Mouse (Mus musculus) cerebellum, adult 9-10 months (tissue): ENCODE results near the gene Fgf12.

ENCODE experiments used
- DNase-seq: peaks from one replicate; pipeline ENCODE4 v3.0.0; 2022

The Fgf12 gene

GRCm38 (mm10) chr16:28752638-28753118 is at the start of gene Fgf12:
Fgf12 (minus strand) TSS chr16:28753068.
- peak; percentile 71 for DNase-seq

DNA sequence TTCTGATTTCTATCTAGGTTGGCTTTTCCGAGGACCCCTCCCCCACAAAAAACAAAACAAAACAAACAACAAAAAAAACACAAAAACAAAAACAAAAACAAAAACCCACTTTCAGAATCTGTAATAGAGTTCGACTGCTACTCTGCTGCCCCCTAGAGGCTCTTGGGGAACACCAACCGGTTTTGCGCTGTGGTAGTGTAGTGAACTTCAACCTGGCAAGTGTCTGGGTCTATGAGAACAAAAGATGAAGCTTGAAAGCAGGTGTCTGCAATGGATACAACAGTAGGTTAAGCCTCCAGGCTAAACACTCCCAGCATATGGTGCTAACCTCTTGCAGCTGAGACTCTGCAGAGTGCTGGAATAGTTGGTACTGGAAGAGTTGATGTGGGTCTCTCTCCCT is 40.2 kb upstream of the Fgf12 start:
- DNase-seq = peak; percentile 62

DNA sequence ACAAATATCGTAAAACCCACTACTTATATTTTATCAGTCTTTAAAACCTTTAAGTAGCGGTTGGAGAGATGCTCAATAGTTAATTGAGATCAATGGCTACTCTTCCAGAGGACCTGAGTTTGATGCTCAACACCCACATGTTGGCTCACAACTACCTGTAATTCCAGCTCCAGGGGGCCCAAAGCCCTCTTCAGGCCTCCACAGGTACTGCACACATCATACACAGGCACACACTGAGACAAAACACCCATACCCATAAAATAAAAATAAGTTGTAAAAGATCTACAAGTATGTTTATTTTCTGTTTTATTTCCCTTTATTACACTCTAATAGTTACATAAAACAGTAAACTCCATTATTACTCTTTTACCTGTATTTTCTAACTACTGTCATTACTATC is 17.4 kb upstream of the Fgf12 start:
- DNase-seq = no peak

GRCm38 (mm10) chr16:28761417-28761976 is 8.6 kb upstream of the Fgf12 start:
- DNase-seq = peak; percentile 90

DNA sequence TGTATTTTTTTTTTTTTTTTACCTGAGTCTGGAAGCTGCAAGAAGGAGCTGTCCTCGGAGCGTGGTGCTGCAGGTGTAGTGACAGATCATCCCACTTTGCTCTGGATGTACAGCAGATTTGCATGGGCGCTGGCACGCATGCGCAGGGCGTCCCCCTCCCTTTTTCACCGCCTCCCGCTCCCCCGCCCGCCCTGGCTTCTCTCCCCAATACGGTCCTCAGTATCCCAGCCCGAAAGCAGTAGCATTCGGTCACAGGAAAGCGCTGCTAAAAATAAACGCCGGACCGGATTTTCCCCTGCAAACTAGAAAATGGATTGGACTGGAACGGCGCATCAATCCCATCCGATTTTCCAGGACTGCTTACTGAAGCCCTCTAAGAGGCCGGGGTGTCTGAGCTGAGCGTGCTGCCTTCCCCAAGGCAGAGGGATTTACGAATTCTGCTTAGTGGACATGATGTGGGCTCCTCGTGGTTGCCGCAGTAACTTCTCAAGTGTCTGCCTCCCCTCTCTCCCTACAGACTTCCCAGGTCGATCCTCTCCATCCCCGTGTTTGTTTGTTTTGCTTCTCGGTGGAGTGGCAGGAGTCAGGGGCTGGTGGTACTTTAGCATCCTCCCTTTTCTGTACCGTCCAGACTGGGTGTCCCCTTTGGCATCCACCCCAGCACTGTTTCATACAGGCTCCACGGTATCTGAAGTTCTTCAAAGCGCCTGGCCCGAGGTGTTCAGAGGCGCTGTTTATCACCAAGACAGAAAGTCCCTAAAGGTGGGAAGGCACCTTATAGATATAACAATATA is 453 bp upstream of the Fgf12 start:
- DNase-seq = peak; percentile 93

- no peak for DNase-seq
These were observed 18.4 kb downstream of the Fgf12 start for GRCm38 (mm10) chr16:28734461-28734860.

DNA sequence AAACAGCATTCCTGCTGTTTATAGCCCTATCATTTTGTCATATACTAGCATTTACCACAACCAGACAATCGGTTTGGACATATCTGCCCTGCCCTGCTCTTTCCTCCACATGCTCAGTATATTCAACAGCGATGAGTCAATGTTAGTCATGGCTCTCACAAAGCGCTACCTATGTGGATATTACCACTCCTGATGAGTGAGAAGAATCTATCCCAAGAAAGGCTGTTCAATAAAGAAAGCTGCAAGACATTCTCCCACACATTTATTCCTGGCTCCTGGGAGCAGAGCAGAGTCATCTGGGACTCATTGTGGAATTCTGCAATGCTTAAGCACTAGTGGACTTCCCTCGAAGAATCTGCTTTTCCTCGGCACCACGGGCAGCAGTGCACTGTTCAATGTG is 26.1 kb downstream of the Fgf12 start:
- DNase-seq = no peak

GRCm38 (mm10) chr16:28706623-28707022 is 46.2 kb downstream of the Fgf12 start:
- DNase-seq = no peak

GRCm38 (mm10) chr16:28700346-28700745 is 52.5 kb downstream of the Fgf12 start:
- DNase-seq = peak; percentile 43

DNA sequence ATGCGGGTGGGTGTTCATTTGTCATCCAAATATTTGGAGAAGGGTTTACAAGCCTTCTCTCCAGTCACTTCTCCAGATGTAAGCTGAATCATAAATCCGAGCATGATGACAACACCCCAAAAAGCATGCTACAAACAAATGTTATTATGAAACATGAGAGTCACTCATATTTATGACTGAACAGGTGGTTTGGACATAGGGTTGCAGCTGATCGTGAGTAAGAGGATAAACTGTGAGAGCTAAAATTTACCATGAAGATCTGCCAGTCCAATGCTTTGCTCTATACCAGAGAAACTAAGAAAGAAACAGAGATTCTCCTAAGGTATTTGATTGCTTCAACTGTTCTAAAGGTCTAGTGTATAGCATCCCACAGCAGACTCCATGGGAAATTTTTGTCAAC is 56.0 kb downstream of the Fgf12 start:
- no peak for DNase-seq

DNA sequence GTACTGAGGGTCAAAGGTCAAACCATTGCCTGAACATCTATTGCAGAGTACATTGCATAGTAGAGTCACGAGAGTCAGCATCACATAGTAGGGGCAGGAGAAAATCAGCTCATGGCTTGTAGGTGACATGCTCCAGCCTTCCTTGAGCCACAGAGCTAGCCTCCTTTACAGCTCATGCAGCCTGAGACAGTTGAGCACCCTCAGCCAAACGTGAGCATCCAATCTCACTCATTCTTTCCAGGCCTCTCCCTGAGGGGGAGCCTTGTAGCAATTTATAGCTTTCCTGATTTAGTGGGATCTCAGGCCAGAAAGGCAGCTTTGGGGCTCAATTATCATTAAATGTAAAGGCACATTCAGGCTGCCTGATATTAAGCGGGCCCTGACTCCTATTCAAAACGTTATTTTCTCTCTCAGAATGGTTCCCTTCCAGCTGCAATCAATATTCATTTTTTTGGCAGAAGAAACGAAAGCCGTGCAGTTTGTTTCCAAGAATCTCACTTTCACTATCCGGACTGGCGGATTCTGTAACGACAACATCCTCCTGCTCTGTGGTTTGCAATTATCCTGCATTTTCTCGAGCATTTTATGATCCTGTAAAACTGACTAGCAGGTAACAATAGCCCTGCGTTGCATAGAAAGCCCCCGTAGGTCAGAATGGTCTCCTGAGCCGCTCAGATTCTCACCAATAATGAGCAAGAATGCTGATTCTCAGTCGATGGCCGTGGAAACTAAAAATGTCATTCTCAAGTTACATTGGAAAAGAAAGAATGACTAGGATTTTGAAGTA is 58.6 kb downstream of the Fgf12 start:
- no peak for DNase-seq

DNA sequence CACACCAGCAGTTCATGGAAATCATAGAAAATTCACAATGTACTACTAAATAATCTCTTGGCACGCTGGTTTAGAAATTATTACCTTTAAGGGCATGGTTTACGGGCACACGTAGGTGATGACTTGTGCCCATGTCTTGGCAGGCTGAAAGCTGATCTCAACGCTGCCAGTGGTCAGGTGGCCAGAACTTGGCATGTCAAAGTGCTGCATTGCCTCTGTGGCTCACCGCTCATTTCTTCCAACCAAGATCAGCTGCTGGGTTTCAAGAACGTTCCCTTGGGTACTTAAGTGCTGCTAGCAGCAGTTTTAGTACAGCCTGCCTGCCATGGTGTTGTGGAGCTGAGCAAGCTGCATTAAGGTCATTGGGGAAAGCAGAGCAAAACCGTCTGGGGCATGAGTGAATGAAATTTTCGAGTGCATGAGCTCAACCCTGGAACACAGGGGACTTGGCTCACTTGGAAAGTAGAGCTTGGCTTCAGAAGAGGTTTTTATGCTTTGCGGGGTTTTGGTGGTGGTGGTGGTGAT is 63.9 kb downstream of the Fgf12 start:
- peak; percentile 50 for DNase-seq

GRCm38 (mm10) chr16:28681625-28682024 is 71.2 kb downstream of the Fgf12 start:
- no peak for DNase-seq

- peak; percentile 37 for DNase-seq
These were observed 84.0 kb downstream of the Fgf12 start for GRCm38 (mm10) chr16:28668815-28669347.

DNA sequence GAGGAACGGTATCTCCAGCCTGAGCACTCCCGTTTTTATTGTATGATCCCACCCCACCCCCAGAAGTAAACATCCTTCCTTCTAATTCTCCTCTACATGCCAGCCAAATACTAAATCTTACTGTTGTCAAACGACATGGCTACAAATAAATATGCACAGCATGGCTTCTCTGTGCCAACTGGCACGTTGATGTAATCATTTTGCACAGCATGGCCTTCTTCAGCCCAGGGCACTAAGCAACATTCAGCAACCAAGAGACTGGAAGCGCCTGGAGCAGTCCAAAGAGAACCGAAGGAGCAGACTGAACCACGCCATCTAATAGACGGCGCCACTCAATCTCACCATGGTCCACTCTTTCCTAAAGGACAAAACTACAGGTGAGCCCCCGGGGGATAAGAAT is 100.2 kb downstream of the Fgf12 start:
- peak; percentile 81 for DNase-seq

DNA sequence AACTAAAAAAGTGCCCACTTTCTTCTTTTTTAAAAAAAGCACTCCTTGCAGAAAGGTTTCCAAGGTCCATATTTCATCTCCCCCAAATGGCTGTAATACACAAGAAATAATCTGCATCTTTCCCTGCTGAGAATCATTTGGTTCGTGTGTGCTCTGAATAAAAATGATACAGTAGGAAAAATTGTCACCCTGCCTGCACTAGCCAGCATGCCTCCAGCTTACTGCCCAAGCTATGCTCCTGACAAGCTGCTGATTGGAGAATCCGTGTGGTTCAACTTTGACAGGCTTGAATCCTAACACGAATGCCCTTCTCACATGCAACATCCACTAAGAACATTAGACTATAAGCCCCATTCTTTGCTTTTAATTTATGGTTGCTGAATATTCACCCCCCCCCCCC is 102.3 kb downstream of the Fgf12 start:
- DNase-seq = peak; percentile 47

DNA sequence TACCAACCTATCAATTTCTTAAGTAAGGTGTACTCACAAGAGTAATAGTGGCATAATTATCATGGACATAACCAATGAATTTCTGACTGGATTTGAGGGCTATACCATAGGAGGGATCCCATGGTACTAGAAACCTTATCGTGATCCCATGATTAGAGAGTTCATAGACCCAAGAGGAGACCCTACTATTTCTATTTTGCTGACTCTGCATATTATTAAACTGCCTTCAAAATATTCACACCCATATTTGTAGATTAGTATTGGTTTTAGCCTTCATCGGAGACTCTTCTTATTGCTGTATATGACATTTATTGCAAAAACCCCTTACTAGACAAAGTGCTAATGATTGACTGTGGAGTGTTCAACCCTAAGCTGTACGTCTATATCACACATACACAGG is 107.8 kb downstream of the Fgf12 start:
- DNase-seq = no peak

DNA sequence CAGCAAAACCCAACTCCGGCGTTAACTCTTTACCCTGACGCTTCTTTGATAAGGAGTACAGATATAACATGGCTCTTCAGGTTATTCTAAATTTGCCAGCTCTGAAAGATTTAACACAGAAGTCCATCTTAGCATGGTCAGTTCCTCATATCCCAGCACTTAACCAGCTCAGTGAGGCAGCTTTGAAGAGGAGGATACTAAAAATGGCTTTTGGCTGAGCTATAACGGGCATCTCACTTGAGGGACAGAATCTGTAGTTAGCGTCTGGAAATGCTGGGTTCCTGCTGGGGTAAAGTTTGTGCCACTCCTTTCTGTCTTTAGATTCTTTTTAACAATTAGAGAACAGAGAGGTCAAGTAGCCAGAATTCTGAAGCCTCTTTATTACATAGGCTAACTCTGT is 121.1 kb downstream of the Fgf12 start:
- no peak for DNase-seq

DNA sequence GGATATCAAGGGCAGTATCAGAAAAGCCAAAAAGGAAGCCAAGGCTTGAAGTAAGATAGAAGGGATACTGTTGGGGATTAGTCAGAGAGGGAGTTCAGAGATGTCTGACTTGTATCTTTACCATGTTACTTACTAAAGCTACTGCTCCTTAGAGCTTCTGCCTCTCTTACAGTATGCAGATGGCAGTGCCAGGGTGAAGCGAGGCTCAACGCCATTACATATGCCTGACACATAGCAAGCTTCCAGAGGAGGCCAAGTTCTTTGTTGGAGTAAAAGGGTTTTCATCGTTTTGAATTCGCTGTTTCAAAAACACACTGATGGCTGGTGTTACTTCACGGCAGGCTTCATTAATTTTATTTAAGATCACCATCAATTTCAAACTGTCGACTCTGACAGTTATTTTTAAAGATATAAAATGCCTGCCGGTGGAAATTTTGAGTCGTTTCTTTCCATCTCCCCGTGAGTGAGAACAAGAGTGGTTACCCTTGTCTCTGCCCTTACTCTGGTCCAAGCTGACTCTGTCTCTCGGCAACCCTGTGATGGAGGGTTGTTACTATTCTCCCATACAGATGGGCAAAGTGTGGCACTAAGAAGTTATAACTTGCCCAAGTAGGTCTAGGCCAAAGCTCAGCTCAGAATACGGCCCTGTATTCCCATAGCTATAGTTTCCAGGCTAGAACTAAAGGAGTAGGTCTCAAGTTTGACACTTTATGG is 121.9 kb downstream of the Fgf12 start:
- DNase-seq = no peak

- DNase-seq = no peak
These were observed 126.6 kb downstream of the Fgf12 start for GRCm38 (mm10) chr16:28626259-28626658.

DNA sequence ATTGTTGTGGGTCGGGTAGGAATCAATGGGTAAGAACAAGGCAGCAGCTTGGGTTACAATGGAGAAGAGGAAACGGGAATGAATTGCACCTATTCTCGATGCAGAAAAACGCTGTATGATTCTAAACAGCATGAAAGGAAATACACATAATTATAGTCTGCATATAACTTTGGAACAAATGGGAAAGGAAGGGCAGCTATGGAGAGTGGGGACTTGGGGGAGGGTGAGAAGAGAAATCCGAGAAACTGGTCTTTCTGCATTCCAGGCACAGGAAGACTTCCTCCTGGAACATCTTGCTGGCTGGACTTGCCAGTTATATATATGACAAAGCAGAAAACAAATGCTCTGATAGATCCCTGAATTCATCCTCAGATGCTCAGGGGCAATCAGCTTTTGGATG is 127.2 kb downstream of the Fgf12 start:
- no peak for DNase-seq

DNA sequence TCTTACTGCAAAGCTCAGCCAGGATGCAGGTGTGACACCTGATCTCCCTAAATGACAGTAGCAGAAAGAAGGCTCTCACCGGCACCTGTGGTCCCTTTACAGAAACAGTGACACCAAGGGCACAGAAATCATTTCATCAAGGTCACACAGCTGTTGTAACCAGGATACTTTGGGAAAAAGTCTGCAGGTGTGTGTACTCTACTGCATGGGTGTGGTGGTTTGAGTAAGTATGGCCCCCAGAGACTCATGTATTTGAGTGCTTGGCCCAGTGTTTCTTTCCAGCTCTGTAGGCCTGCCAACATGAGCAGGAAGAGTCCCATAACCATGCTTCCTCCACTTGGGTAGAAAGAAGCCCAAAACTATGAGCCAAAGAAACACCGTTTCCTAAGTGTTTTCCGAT is 138.5 kb downstream of the Fgf12 start:
- no peak for DNase-seq

DNA sequence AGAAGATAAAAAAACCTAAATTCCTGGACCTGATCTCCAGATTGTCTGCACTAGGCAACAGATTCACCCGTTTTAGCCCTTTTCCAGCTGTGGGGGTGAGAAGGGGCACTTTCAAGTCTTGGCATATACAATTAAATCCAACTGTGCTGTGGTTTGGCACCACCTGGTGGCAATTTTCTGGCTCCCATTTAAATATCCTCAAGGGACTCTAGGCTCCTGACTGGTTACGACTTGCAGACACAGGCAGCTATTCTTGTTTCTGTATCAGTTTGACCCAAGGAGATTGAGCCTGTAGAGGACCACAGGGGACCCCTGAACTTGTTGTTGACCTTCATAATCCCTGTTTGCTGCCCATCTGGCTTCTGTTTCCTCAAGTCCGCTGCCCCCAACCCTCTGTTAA is 141.9 kb downstream of the Fgf12 start:
- DNase-seq = peak; percentile 48
